Mouse (Mus musculus) liver, embryonic 14.5 days (tissue): Measurements from ENCODE around the gene Pigx.

Experiments
- CTCF ChIP-seq: IDR thresholded peaks from 2 replicates; pipeline ENCODE4 v1.5.1; 2016; ENCODE audit warnings: antibody characterized with exemption, low read depth, control low read depth
- EP300 ChIP-seq: IDR thresholded peaks from 2 replicates; pipeline ENCODE4 v1.6.1; 2016; ENCODE audit warnings: antibody characterized with exemption, low read depth

- TF ChIP-seq CTCF (no peak), EP300 (no peak)
Measured at GRCm38 (mm10) chr16:32127046-32127445, 27.5 kb upstream of the Pigx start.
